Mouse (Mus musculus) kidney, embryonic 16.5 days (tissue): ENCODE measurements at regions not wholly inside any gene's neighbourhood (a gene's known extent, or its start where the extent isn't known, plus 50 kb on each side); places are given as distances from the start of the nearest gene placed in this dataset.

Experiments
- ATAC-seq: fragments of 200-750 bp; cut with Nextera tagmentation; 2 replicates; pipeline ENCODE4 v1.8.0; 2017; ENCODE audit warnings: moderate TSS enrichment; ENCODE audit not compliant: low FRiP score, low TSS enrichment
- H3K27ac ChIP-seq: fragments of 300-500 bp; sonication (generic); 2 replicates; pipeline ENCODE4 v1.5.1; 2014; ENCODE audit warnings: low read length
- H3K27me3 ChIP-seq: fragments of 300-500 bp; sonication (generic); 2 replicates; pipeline ENCODE4 v1.6.1; 2014; ENCODE audit warnings: low read length, control low read depth, mixed read lengths; ENCODE audit not compliant: insufficient read depth
- H3K36me3 ChIP-seq: fragments of 300-500 bp; sonication (generic); 2 replicates; pipeline ENCODE4 v1.6.1; 2014; ENCODE audit warnings: low read length, control low read depth, mixed read lengths; ENCODE audit not compliant: insufficient read depth
- H3K4me1 ChIP-seq: fragments of 300-500 bp; sonication (generic); 2 replicates; pipeline ENCODE4 v1.6.1; 2014; ENCODE audit warnings: low read length, control low read depth, mixed read lengths; ENCODE audit not compliant: insufficient read depth
- H3K4me2 ChIP-seq: fragments of 300-500 bp; sonication (generic); replicated peaks from 2 replicates; pipeline ENCODE4 v1.6.1; 2014; ENCODE audit warnings: low read depth, low read length
- H3K4me3 ChIP-seq: fragments of 300-500 bp; sonication (generic); 2 replicates; pipeline ENCODE4 v1.5.1; 2014; ENCODE audit warnings: mild to moderate bottlenecking, low read length
- H3K9ac ChIP-seq: fragments of 300-500 bp; sonication (generic); replicated peaks from 2 replicates; pipeline ENCODE4 v1.6.1; 2014; ENCODE audit warnings: low read length
- H3K9me3 ChIP-seq: fragments of 300-500 bp; sonication (generic); 2 replicates; pipeline ENCODE4 v1.6.1; 2016; ENCODE audit warnings: low read length, control low read depth
- whole genome bisulfite sequencing: fragments of 180-500 bp; shearing (Covaris S2); extraction: QIAGEN DNeasy Blood & Tissue Kit; methylation state at CpG from one replicate; pipeline ENCODE4 v1.1.7; 2014; 5-methylcytosine and 5-hydroxymethylcytosine counted together

DNA sequence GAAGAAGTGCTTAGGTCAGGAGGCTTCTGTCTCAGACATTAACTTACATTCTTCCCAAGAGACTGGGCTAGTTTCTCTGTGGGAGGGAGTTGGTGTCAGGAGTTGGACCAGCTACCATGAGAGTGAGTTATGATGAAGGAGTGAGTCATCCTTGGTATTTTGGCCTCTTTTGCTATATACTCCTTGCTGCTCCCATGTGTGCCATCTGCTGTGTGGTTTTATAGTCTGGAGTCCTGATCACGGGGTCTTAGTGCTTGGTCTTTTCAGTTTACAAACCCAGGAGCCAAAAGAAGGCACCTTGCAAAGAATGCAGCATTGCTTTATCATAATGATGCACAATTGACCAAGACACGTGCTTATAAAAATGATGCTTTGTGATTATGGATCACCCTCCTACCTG, 56.6 kb downstream of the Zfp503 start:
- Histone ChIP-seq H3K4me3 (no peak overlapping the region), H3K9me3 (no peaks in the 10 kb centered on the region), H3K4me2 (no peak overlapping the region), H3K36me3 (no peaks in the 10 kb centered on the region), H3K27ac (no peak overlapping the region), H3K9ac (no peak overlapping the region), H3K27me3 (no peaks in the 10 kb centered on the region; the same call in 1 of the 2 replicates), H3K4me1 (no peaks in the 10 kb centered on the region)
- no peak for ATAC-seq
- WGBS = 81% methylated on average over 2 of the region's 2 CpGs

DNA sequence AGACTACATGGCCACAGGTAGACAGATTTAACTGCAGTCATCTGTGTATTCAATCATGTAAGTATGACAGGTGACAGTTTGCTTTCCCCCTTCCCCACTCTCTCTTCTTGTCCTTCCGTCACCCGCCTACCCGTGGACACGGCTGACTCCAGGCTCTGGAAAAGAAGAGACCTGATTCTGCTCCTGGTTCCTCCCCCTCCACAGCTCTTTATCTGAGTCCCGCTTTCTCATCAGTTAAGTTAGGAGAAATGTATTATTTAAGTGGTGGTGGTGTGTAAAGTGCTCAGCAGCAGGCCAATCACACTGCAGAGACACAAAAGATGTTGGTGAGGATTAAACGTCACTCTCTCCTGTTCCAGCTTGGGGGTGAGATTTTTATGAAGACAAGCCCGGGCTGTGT, 57.5 kb downstream of the Zfp503 start:
- Histone ChIP-seq H3K27ac (no peak overlapping the region), H3K4me1 (no peaks in the 10 kb centered on the region), H3K27me3 (no peaks in the 10 kb centered on the region; the same call in 1 of the 2 replicates), H3K4me3 (no peak overlapping the region), H3K4me2 (no peak overlapping the region), H3K9ac (no peak overlapping the region), H3K9me3 (no peaks in the 10 kb centered on the region), H3K36me3 (no peaks in the 10 kb centered on the region)
- WGBS = 63% methylated on average over 7 of the region's 7 CpGs
- no peak for ATAC-seq

DNA sequence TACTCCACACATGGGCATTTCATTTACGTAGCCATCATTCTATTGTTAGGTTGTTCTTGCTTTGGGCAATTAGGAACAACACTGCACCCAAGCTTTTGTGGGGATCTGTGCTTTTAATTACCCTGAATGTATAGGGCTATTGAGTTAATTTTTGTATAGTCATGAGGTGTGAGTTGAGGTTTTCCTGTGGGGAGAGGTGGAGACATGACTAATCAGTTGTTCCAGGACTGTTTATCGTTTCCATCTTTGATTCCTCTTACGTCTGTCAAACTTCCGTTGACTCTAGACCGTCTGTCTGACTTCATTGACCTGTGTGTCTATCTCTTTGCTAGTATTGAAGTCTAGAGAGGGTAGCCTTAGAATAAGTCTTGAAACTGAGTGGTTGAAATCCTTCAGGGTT, 60.4 kb downstream of the Zfp503 start:
- no peaks in the 10 kb centered on the region for H3K36me3 ChIP-seq

GRCm38 (mm10) chr14:21916671-21917070, 67.9 kb upstream of the Comtd1 start:
- Histone ChIP-seq H3K27me3 (no peaks in the 10 kb centered on the region), H3K4me3 (no peak overlapping the region), H3K27ac (no peak overlapping the region), H3K9ac (no peak overlapping the region), H3K4me2 (no peak overlapping the region), H3K9me3 (no peaks in the 10 kb centered on the region), H3K4me1 (no peaks in the 10 kb centered on the region), H3K36me3 (no peaks in the 10 kb centered on the region)
- WGBS = 80% methylated on average over 3 of the region's 3 CpGs
- ATAC-seq = no peak

More for the DNA sequence above, 60.4 kb downstream of the Zfp503 start:
- H3K27me3 ChIP-seq = no peaks in the 10 kb centered on the region; the same call in 1 of the 2 replicates
- no peaks in the 10 kb centered on the region for H3K4me1 ChIP-seq
- 80% methylated on average over 5 of the region's 5 CpGs for whole genome bisulfite sequencing
- no peak overlapping the region for H3K27ac ChIP-seq
- H3K9me3 ChIP-seq = no peaks in the 10 kb centered on the region
- no peak overlapping the region for H3K9ac ChIP-seq
- ATAC-seq = no peak
- no peak overlapping the region for H3K4me3 ChIP-seq
- H3K4me2 ChIP-seq = no peak overlapping the region

DNA sequence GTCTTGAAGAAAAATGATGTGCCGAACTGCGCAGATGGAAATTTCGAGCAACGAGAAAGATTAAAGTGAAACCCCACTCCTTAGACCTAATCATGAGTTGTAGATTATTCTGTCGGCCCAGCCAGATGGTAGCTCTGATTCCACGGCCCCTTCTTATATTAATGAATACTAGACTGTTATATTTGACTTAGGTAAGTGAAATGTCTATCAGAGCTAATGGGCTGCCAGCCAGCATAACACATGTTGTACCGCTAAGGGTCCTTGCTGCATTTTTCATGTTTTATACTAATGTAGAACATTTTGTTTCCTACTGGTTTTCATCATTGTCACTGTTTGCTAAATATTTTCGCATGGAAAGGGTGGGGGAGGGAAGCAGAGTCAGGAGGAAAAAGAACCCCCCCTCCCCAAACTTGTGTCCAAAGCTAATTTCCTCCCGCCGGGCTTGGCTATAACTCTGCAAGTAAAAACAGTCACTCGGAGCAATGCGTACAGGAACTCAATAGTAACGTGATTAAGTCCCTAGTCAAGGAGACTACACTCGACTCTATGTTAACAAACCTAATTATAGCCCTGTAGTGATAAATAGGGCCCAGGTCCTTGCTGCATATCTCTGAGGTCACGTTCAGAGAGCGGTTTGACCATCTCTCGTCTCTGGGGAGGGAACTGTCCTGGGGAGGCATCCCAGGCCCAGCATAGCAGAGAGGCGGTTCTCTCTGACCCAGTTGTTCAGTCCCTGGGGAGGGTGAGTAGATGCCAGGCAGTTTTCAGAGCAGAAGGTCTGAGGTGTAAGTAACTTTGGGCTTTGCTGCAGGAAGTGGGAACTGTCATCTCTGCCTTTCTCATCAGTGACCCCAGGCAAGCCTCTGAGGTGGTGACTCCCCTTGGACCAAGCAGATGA, 56.0 kb upstream of the Comtd1 start:
- peak overlapping the region; percentile 54; the same call in 1 of the 2 replicates for H3K27ac ChIP-seq
- ATAC-seq = peak; percentile 14; the same call in 1 of the 2 replicates
- H3K9ac ChIP-seq = no peak overlapping the region
- no peaks in the 10 kb centered on the region for H3K36me3 ChIP-seq
- no peaks in the 10 kb centered on the region for H3K9me3 ChIP-seq
- H3K4me3 ChIP-seq = 0 out of 2 replicates have a peak overlapping the region, but pooled peaks have one; percentile 20
- peak overlapping the region; percentile 48 for H3K4me2 ChIP-seq
- H3K27me3 ChIP-seq = 0 out of 2 replicates have a peak, but pooled peaks cover 4% of the 10 kb centered on the region
- H3K4me1 ChIP-seq = peaks cover 24% of the 10 kb centered on the region
- WGBS = 19% methylated on average over 18 of the region's 18 CpGs

DNA sequence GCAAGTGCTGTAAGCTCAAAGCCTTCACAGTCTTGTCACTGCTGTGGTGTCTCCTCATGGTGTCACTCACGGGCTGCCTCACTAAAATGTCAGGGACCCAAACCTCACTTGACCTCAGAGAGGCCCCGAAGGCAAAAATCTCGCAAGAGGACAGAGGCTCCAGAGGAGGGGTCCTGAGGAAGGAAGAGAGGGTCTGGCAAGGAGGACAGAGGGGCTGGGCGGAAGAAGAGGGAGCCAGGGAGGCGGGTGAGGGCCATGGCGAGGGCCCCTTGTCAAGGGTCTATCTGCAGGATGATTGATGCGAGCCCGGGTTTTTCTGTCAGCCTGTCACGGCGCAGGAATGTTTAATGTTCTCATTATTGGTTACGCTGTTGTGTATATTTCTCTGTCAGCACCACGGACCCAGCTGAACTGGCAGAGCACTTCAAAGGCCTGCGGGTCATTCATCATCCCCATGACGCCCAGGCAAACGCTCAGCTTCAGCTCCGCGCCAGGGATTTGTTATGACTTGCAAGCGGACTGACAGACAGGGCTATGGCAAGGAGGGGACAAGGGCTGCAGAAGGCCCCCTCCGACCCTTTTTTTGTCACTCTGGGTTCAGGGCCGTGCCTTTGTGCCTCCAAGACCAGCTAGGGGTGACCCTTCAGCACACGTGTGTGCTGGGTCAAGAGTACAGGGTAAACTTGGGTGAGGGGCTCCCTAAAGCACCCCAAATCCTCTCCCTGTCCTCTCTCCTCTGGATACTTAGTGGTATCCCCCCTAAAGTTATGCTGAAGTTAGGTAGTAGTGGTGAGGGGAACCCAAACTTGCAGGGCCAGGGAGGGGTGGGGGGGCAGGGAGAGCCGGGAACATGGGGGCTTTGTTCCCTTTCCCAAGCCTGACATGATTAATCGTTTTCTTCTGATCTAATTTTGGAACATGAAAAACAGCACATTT, 55.1 kb upstream of the Comtd1 start:
- peaks cover 24% of the 10 kb centered on the region for H3K4me1 ChIP-seq
- 0 out of 2 replicates have a peak, but pooled peaks cover 4% of the 10 kb centered on the region for H3K27me3 ChIP-seq
- H3K27ac ChIP-seq = peak overlapping the region; percentile 86
- ATAC-seq = peak; percentile 90
- 4% methylated on average over 22 of the region's 23 CpGs for WGBS
- peak overlapping the region; percentile 20 for H3K4me3 ChIP-seq
- no peaks in the 10 kb centered on the region for H3K9me3 ChIP-seq
- no peaks in the 10 kb centered on the region for H3K36me3 ChIP-seq
- H3K4me2 ChIP-seq = peak overlapping the region; percentile 48
- peak overlapping the region; percentile 27; the same call in 1 of the 2 replicates for H3K9ac ChIP-seq

DNA sequence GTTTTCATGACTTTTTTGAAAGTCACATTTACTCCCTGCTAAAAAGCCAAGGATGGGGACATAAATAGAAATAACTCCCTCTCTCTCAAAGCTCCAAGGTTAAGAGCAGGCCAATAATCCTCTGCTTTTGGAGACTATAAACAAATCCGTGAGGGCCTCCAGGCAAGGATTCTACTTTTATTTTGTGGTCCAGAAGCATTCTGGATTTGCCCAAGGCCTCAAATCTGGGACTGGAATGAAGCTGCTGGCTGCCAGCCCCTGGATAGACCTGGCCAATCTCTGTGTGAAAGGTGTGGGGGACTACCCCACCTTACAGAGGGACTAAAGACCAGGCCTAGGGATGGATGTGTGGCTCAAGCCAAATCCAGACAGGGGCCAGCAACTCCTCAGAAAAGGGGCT, 54.1 kb upstream of the Comtd1 start:
- Histone ChIP-seq H3K27me3 (0 out of 2 replicates have a peak, but pooled peaks cover 4% of the 10 kb centered on the region), H3K4me1 (peaks cover 24% of the 10 kb centered on the region), H3K27ac (peak overlapping the region; percentile 36; the same call in 1 of the 2 replicates), H3K9ac (0 out of 2 replicates have a peak overlapping the region, but pooled peaks have one; percentile 18), H3K9me3 (no peaks in the 10 kb centered on the region), H3K4me3 (no peak overlapping the region), H3K4me2 (no peak overlapping the region), H3K36me3 (no peaks in the 10 kb centered on the region)
- no peak for ATAC-seq
- WGBS = 68% methylated on average over 1 of the region's 1 CpGs

- Histone ChIP-seq H3K4me1 (peaks cover 24% of the 10 kb centered on the region), H3K9ac (no peak overlapping the region), H3K9me3 (no peaks in the 10 kb centered on the region), H3K27ac (no peak overlapping the region), H3K4me2 (no peak overlapping the region), H3K36me3 (no peaks in the 10 kb centered on the region), H3K27me3 (0 out of 2 replicates have a peak, but pooled peaks cover 4% of the 10 kb centered on the region), H3K4me3 (no peak overlapping the region)
- WGBS = 88% methylated on average over 3 of the region's 3 CpGs
- ATAC-seq = no peak
These were observed 53.7 kb upstream of the Comtd1 start for GRCm38 (mm10) chr14:21902456-21902855.

GRCm38 (mm10) chr14:21900951-21901350, 52.2 kb upstream of the Comtd1 start:
- H3K36me3 ChIP-seq = no peaks in the 10 kb centered on the region
- 78% methylated on average over 2 of the region's 2 CpGs for WGBS
- no peak overlapping the region for H3K9ac ChIP-seq
- H3K4me1 ChIP-seq = peaks cover 24% of the 10 kb centered on the region
- no peak overlapping the region for H3K4me3 ChIP-seq
- 0 out of 2 replicates have a peak, but pooled peaks cover 4% of the 10 kb centered on the region for H3K27me3 ChIP-seq
- peaks cover 3% of the 10 kb centered on the region; the same call in 1 of the 2 replicates for H3K9me3 ChIP-seq
- ATAC-seq = no peak
- H3K4me2 ChIP-seq = no peak overlapping the region
- no peak overlapping the region for H3K27ac ChIP-seq
